In the genomic region with DNA sequence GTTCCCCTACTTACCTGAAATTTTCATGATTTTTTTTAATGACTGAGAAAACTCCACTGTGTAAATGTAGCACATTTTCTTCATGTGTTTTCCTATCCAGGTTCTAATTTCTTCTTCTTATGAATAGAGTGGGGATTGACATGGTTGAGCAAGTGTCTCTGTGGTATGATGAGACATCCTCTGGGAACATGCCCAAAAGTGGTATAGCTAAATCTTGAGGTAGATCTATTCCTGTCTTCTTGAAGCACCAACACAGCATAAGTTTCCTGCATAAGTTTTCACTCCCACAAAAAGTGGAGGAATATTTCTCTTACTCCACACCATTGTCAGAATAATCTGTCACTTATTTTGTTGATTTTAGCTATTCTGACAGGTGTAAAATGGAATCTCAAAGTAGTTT, we compare ENCODE assay signal across 28 mouse cellular contexts.
"Had no signal": no experiment of that assay in that cellular context is flagged by ENCODE, and none has a peak within 500 bp of the region (broad histone marks: within the 10 kb centered on the region; RNA-seq: fewer than 3 reads in every experiment).

No protein-coding gene starts in this region.

- H3K4me3 ChIP-seq: heart, adult 2 months; heart, embryonic 13.5 days; heart, embryonic 15.5 days; hindbrain, embryonic 10.5 days; hindbrain, embryonic 12.5 days; intestine, embryonic 15.5 days; layer of hippocampus, adult 2 months; left cerebral cortex, adult 2 months; limb, embryonic 10.5 days; limb, embryonic 12.5 days had no signal

- H3K4me2 ChIP-seq: heart, embryonic 11.5 days; heart, embryonic 13.5 days; heart, embryonic 15.5 days; hindbrain, embryonic 12.5 days; hindbrain, embryonic 14.5 days; intestine, embryonic 15.5 days; limb, embryonic 12.5 days; liver, embryonic 11.5 days had no signal

- H3K27me3 ChIP-seq: heart, embryonic 13.5 days; heart, embryonic 15.5 days; hindbrain, embryonic 12.5 days; intestine, embryonic 15.5 days; limb, embryonic 12.5 days had no signal

- ATAC-seq: forebrain, postnatal 0 days; hindbrain, embryonic 16.5 days; inflammation-experienced regulatory T-cells, adult 6 months; intestine, embryonic 15.5 days; intestine, postnatal 0 days had no signal

- H3K27ac ChIP-seq: heart, adult 2 months; heart, embryonic 13.5 days; heart, embryonic 15.5 days; hindbrain, embryonic 10.5 days; hindbrain, embryonic 12.5 days; hindbrain, embryonic 14.5 days; intestine, embryonic 15.5 days; layer of hippocampus, adult 2 months; left cerebral cortex, adult 2 months; limb, embryonic 10.5 days; limb, embryonic 12.5 days; liver, embryonic 14.5 days had no signal

- H3K9me3 ChIP-seq: heart, embryonic 15.5 days; hindbrain, embryonic 10.5 days; hindbrain, embryonic 12.5 days; intestine, embryonic 15.5 days; limb, embryonic 10.5 days; limb, embryonic 12.5 days had no signal

- H3K9ac ChIP-seq: forebrain, postnatal 0 days; heart, embryonic 13.5 days; heart, embryonic 15.5 days; hindbrain, embryonic 12.5 days; hindbrain, embryonic 14.5 days; intestine, embryonic 15.5 days; limb, embryonic 12.5 days; liver, embryonic 14.5 days had no signal

- H3K36me3 ChIP-seq: heart, embryonic 13.5 days; heart, embryonic 15.5 days; hindbrain, embryonic 10.5 days; hindbrain, embryonic 12.5 days; intestine, embryonic 15.5 days; limb, embryonic 10.5 days; limb, embryonic 12.5 days had no signal

- H3K4me1 ChIP-seq: heart, embryonic 13.5 days; heart, embryonic 15.5 days; hindbrain, embryonic 10.5 days; hindbrain, embryonic 12.5 days; intestine, embryonic 15.5 days; limb, embryonic 10.5 days; limb, embryonic 12.5 days had no signal

- DNase-seq: forebrain, postnatal 0 days; gastrocnemius, postnatal 14 days; gastrocnemius, postnatal 36 days; heart, adult 11 months; heart, adult 2 months; heart, postnatal 4 days; kidney, adult 18-20 months; kidney, adult 8-10 months; kidney, postnatal 10 days; kidney, postnatal 25 days; kidney, postnatal 4 days; liver had no signal
